Mouse (Mus musculus) olfactory bulb, adult 2 months (tissue): Measurements from ENCODE around the gene Cdh4.

Experiments
- CTCF ChIP-seq: fragments of 200-500 bp; IDR thresholded peaks from 2 replicates; pipeline ENCODE4 v1.5.1; 2012; ENCODE audit warnings: low read depth, mild to moderate bottlenecking, low read length, moderate library complexity; ENCODE audit not compliant: insufficient read depth
- POLR2A ChIP-seq: fragments of 200-500 bp; IDR thresholded peaks from 2 replicates; pipeline ENCODE4 v1.6.1; 2012; ENCODE audit warnings: mild to moderate bottlenecking, low read depth, low read length, moderate library complexity; ENCODE audit not compliant: insufficient read depth

- TF ChIP-seq POLR2A, result no peak
- TF ChIP-seq CTCF, result no peak
These were observed 228.5 kb downstream of the Cdh4 start for GRCm38 (mm10) chr2:179670689-179671088.
